Mouse (Mus musculus): ENCODE results near the gene Cks1brt. TPM values are rescaled to one million over a fixed set of nuclear protein-coding genes. Genes with fewer than 3 reads are reported as not detected.
A peak's percentile ranks its signal among the peaks of the same experiment; 100 is the strongest.
"Not testable (repeated sequence)": the region's sequence is repeated elsewhere in the genome, so short reads cannot be mapped to it uniquely, and the experiment has no call there.

Gene Cks1brt
- polyA plus RNA-seq, 1 experiment from 2014 or later, result not detected

- not testable (repeated sequence) for DNase-seq (ENCODE audit: low spot score); H3K36me3 ChIP-seq (ENCODE audit: control insufficient read depth, insufficient read depth, low read length); H3K4me1 ChIP-seq (ENCODE audit: control insufficient read depth, insufficient read depth, low read length); H3K27me3 ChIP-seq (ENCODE audit: control insufficient read depth, insufficient read depth, low read length); H3K27ac ChIP-seq (ENCODE audit: low read depth, low read length); H3K9me3 ChIP-seq (ENCODE audit: control insufficient read depth, low read length); H3K4me2 ChIP-seq (ENCODE audit: low read depth); H3K4me3 ChIP-seq (ENCODE audit: low read depth, low read length); H3K9ac ChIP-seq (ENCODE audit: low read length); ATAC-seq (ENCODE audit: insufficient read depth, low FRiP score, low TSS enrichment)
- WGBS, result 97% methylated on average over 2 of the region's 2 CpGs
Measured at GRCm38 (mm10) chr8:85135690-85136089, 16.0 kb upstream of the Cks1brt start.

- no peak for ATAC-seq (ENCODE audit: insufficient read depth, low FRiP score, low TSS enrichment)
- H3K9ac ChIP-seq (ENCODE audit: low read length), result no peak overlapping the region
- no peak overlapping the region for H3K4me2 ChIP-seq (ENCODE audit: low read depth)
- no peak overlapping the region for H3K4me3 ChIP-seq (ENCODE audit: low read depth, low read length)
- no peaks in the 10 kb centered on the region for H3K4me1 ChIP-seq (ENCODE audit: control insufficient read depth, insufficient read depth, low read length)
- DNase-seq (ENCODE audit: low spot score), result no peak
- no peaks in the 10 kb centered on the region for H3K27me3 ChIP-seq (ENCODE audit: control insufficient read depth, insufficient read depth, low read length)
- H3K9me3 ChIP-seq (ENCODE audit: control insufficient read depth, low read length), result no peaks in the 10 kb centered on the region
- no peak overlapping the region for H3K27ac ChIP-seq (ENCODE audit: low read depth, low read length)
- H3K36me3 ChIP-seq (ENCODE audit: control insufficient read depth, insufficient read depth, low read length), result no peaks in the 10 kb centered on the region
- WGBS, result 97% methylated on average over 4 of the region's 4 CpGs
Measured at GRCm38 (mm10) chr8:85142516-85142915, 9.2 kb upstream of the Cks1brt start.

- Histone ChIP-seq H3K9me3 (ENCODE audit: control insufficient read depth, low read length) (no peaks in the 10 kb centered on the region), H3K27me3 (ENCODE audit: control insufficient read depth, insufficient read depth, low read length) (no peaks in the 10 kb centered on the region), H3K4me3 (ENCODE audit: low read depth, low read length) (no peak overlapping the region), H3K4me1 (ENCODE audit: control insufficient read depth, insufficient read depth, low read length) (no peaks in the 10 kb centered on the region), H3K9ac (ENCODE audit: low read length) (no peak overlapping the region), H3K36me3 (ENCODE audit: control insufficient read depth, insufficient read depth, low read length) (no peaks in the 10 kb centered on the region), H3K4me2 (ENCODE audit: low read depth) (no peak overlapping the region), H3K27ac (ENCODE audit: low read depth, low read length) (no peak overlapping the region)
- DNase-seq (ENCODE audit: low spot score) (peak; percentile 31), ATAC-seq (ENCODE audit: insufficient read depth, low FRiP score, low TSS enrichment) (no peak)
- WGBS, result 31% methylated on average over 14 of the region's 14 CpGs
Measured at GRCm38 (mm10) chr8:85171291-85171690, 19.6 kb downstream of the Cks1brt start.

- Histone ChIP-seq H3K27ac (ENCODE audit: low read depth, low read length) (no peak overlapping the region), H3K4me3 (ENCODE audit: low read depth, low read length) (no peak overlapping the region), H3K4me1 (ENCODE audit: control insufficient read depth, insufficient read depth, low read length) (no peaks in the 10 kb centered on the region), H3K9me3 (ENCODE audit: control insufficient read depth, low read length) (no peaks in the 10 kb centered on the region), H3K27me3 (ENCODE audit: control insufficient read depth, insufficient read depth, low read length) (no peaks in the 10 kb centered on the region), H3K9ac (ENCODE audit: low read length) (no peak overlapping the region), H3K4me2 (ENCODE audit: low read depth) (no peak overlapping the region), H3K36me3 (ENCODE audit: control insufficient read depth, insufficient read depth, low read length) (no peaks in the 10 kb centered on the region)
- 52% methylated on average over 7 of the region's 7 CpGs for WGBS
- DNase-seq (ENCODE audit: low spot score) (peak; percentile 24), ATAC-seq (ENCODE audit: insufficient read depth, low FRiP score, low TSS enrichment) (no peak)
Measured at GRCm38 (mm10) chr8:85175892-85176291, 24.2 kb downstream of the Cks1brt start.

- WGBS, result 77% methylated on average over 1 of the region's 1 CpGs
- no peaks in the 10 kb centered on the region for H3K9me3 ChIP-seq (ENCODE audit: control insufficient read depth, low read length)
- ATAC-seq (ENCODE audit: insufficient read depth, low FRiP score, low TSS enrichment) (no peak), DNase-seq (ENCODE audit: low spot score) (no peak)
- H3K4me3 ChIP-seq (ENCODE audit: low read depth, low read length), result no peak overlapping the region
- H3K27me3 ChIP-seq (ENCODE audit: control insufficient read depth, insufficient read depth, low read length), result no peaks in the 10 kb centered on the region
- no peak overlapping the region for H3K4me2 ChIP-seq (ENCODE audit: low read depth)
- no peak overlapping the region for H3K27ac ChIP-seq (ENCODE audit: low read depth, low read length)
- H3K4me1 ChIP-seq (ENCODE audit: control insufficient read depth, insufficient read depth, low read length), result no peaks in the 10 kb centered on the region
- no peaks in the 10 kb centered on the region for H3K36me3 ChIP-seq (ENCODE audit: control insufficient read depth, insufficient read depth, low read length)
- H3K9ac ChIP-seq (ENCODE audit: low read length), result no peak overlapping the region
Measured at GRCm38 (mm10) chr8:85192346-85192745, 40.6 kb downstream of the Cks1brt start.

- DNase-seq (ENCODE audit: low spot score) (no peak), ATAC-seq (ENCODE audit: insufficient read depth, low FRiP score, low TSS enrichment) (no peak)
- Histone ChIP-seq H3K27me3 (ENCODE audit: control insufficient read depth, insufficient read depth, low read length) (no peaks in the 10 kb centered on the region), H3K9me3 (ENCODE audit: control insufficient read depth, low read length) (no peaks in the 10 kb centered on the region), H3K4me1 (ENCODE audit: control insufficient read depth, insufficient read depth, low read length) (no peaks in the 10 kb centered on the region), H3K9ac (ENCODE audit: low read length) (no peak overlapping the region), H3K4me3 (ENCODE audit: low read depth, low read length) (no peak overlapping the region), H3K4me2 (ENCODE audit: low read depth) (no peak overlapping the region), H3K27ac (ENCODE audit: low read depth, low read length) (no peak overlapping the region), H3K36me3 (ENCODE audit: control insufficient read depth, insufficient read depth, low read length) (no peaks in the 10 kb centered on the region)
- 88% methylated on average over 4 of the region's 4 CpGs for WGBS
Measured at GRCm38 (mm10) chr8:85220220-85220619, 68.5 kb downstream of the Cks1brt start.

- no peaks in the 10 kb centered on the region for H3K27me3 ChIP-seq (ENCODE audit: control insufficient read depth, insufficient read depth, low read length)
- H3K4me1 ChIP-seq (ENCODE audit: control insufficient read depth, insufficient read depth, low read length), result no peaks in the 10 kb centered on the region
- 59% methylated on average over 6 of the region's 6 CpGs for WGBS
- DNase-seq (ENCODE audit: low spot score), result peak; percentile 12
- H3K9me3 ChIP-seq (ENCODE audit: control insufficient read depth, low read length), result no peaks in the 10 kb centered on the region
- no peak for ATAC-seq (ENCODE audit: insufficient read depth, low FRiP score, low TSS enrichment)
- no peaks in the 10 kb centered on the region for H3K36me3 ChIP-seq (ENCODE audit: control insufficient read depth, insufficient read depth, low read length)
- no peak overlapping the region for H3K9ac ChIP-seq (ENCODE audit: low read length)
- no peak overlapping the region for H3K27ac ChIP-seq (ENCODE audit: low read depth, low read length)
- no peak overlapping the region for H3K4me3 ChIP-seq (ENCODE audit: low read depth, low read length)
- no peak overlapping the region for H3K4me2 ChIP-seq (ENCODE audit: low read depth)
Measured at GRCm38 (mm10) chr8:85220992-85221391, 69.3 kb downstream of the Cks1brt start.

Small RNA genes within 50 kb of the gene (microRNA-seq; reads per million reads assigned to microRNA genes)
- 3.1 reads per million, percentile 6 among the genes with 10 or more reads in this experiment for gene Gm23388

Other genes starting within 250 kb of the Cks1brt start
- 11.8 and 12.9 TPM in 2 replicates for gene Klf1, start 250.0 kb upstream of the Cks1brt start, polyA plus RNA-seq (2014; fragmentation: Nextera tagmentation; extraction: Ambion mirVana)
- gene Dnase2a, start 243.4 kb upstream of the Cks1brt start, polyA plus RNA-seq (2014; fragmentation: Nextera tagmentation; extraction: Ambion mirVana), result 4.0 and 4.9 TPM in 2 replicates
- gene Mast1, start 214.6 kb upstream of the Cks1brt start, polyA plus RNA-seq (2014; fragmentation: Nextera tagmentation; extraction: Ambion mirVana), result 13.8 and 14.6 TPM in 2 replicates
- gene Rtbdn, start 204.9 kb upstream of the Cks1brt start, polyA plus RNA-seq (2014; fragmentation: Nextera tagmentation; extraction: Ambion mirVana), result 0.25 TPM in 1 of 2 replicates, not detected in the other
- gene Gm49661, start 182.5 kb upstream of the Cks1brt start, polyA plus RNA-seq (2014; fragmentation: Nextera tagmentation; extraction: Ambion mirVana), result not detected in 2 replicates
- 1,335 and 1,358 TPM in 2 replicates for gene Prdx2, start 182.3 kb upstream of the Cks1brt start, polyA plus RNA-seq (2014; fragmentation: Nextera tagmentation; extraction: Ambion mirVana)
- gene Rnaseh2a, start 182.2 kb upstream of the Cks1brt start, polyA plus RNA-seq (2014; fragmentation: Nextera tagmentation; extraction: Ambion mirVana), result 92.9 and 116 TPM in 2 replicates
- 6.2 and 6.9 TPM in 2 replicates for gene Junb, start 173.2 kb upstream of the Cks1brt start, polyA plus RNA-seq (2014; fragmentation: Nextera tagmentation; extraction: Ambion mirVana)
- gene Hook2, start 161.3 kb upstream of the Cks1brt start, polyA plus RNA-seq (2014; fragmentation: Nextera tagmentation; extraction: Ambion mirVana), result 10.5 and 12.9 TPM in 2 replicates
- gene Best2, start 137.4 kb upstream of the Cks1brt start, polyA plus RNA-seq (2014; fragmentation: Nextera tagmentation; extraction: Ambion mirVana), result not detected in 2 replicates
- gene Asna1, start 126.6 kb upstream of the Cks1brt start, polyA plus RNA-seq (2014; fragmentation: Nextera tagmentation; extraction: Ambion mirVana), result 129 and 130 TPM in 2 replicates
- 158 and 170 TPM in 2 replicates for gene Trir, start 125.1 kb upstream of the Cks1brt start, polyA plus RNA-seq (2014; fragmentation: Nextera tagmentation; extraction: Ambion mirVana)
- gene Tnpo2, start 115.0 kb upstream of the Cks1brt start, polyA plus RNA-seq (2014; fragmentation: Nextera tagmentation; extraction: Ambion mirVana), result 16.3 and 19.7 TPM in 2 replicates
- gene Fbxw9, start 91.9 kb upstream of the Cks1brt start, polyA plus RNA-seq (2014; fragmentation: Nextera tagmentation; extraction: Ambion mirVana), result 25.0 and 25.8 TPM in 2 replicates
- gene Gm5741, start 83.9 kb upstream of the Cks1brt start, polyA plus RNA-seq (2014; fragmentation: Nextera tagmentation; extraction: Ambion mirVana), result not detected in 2 replicates
- 70.3 and 73.8 TPM in 2 replicates for gene Dhps, start 80.2 kb upstream of the Cks1brt start, polyA plus RNA-seq (2014; fragmentation: Nextera tagmentation; extraction: Ambion mirVana)
- 117 and 119 TPM in 2 replicates for gene Wdr83os, start 71.2 kb upstream of the Cks1brt start, polyA plus RNA-seq (2014; fragmentation: Nextera tagmentation; extraction: Ambion mirVana)
- 52.6 and 60.6 TPM in 2 replicates for gene Wdr83, start 70.6 kb upstream of the Cks1brt start, polyA plus RNA-seq (2014; fragmentation: Nextera tagmentation; extraction: Ambion mirVana)
- gene Man2b1, start 68.7 kb upstream of the Cks1brt start, polyA plus RNA-seq (2014; fragmentation: Nextera tagmentation; extraction: Ambion mirVana), result 14.4 and 17.4 TPM in 2 replicates
- 1.2 and 1.7 TPM in 2 replicates for gene Zfp791, start 28.8 kb upstream of the Cks1brt start, polyA plus RNA-seq (2014; fragmentation: Nextera tagmentation; extraction: Ambion mirVana)
- not detected in 2 replicates for gene Olfr371, start 74.1 kb downstream of the Cks1brt start, polyA plus RNA-seq (2014; fragmentation: Nextera tagmentation; extraction: Ambion mirVana)
- 125 and 130 TPM in 2 replicates for gene Orc6, start 147.7 kb downstream of the Cks1brt start, polyA plus RNA-seq (2014; fragmentation: Nextera tagmentation; extraction: Ambion mirVana)
- gene Vps35, start 147.9 kb downstream of the Cks1brt start, polyA plus RNA-seq (2014; fragmentation: Nextera tagmentation; extraction: Ambion mirVana), result 176 and 184 TPM in 2 replicates
- 1.6 and 2.2 TPM in 2 replicates for gene Mylk3, start 234.4 kb downstream of the Cks1brt start, polyA plus RNA-seq (2014; fragmentation: Nextera tagmentation; extraction: Ambion mirVana)

Measured in neural tube, embryonic 11.5 days (tissue).